Mouse (Mus musculus) 416B (cell line): ENCODE measurements at regions not wholly inside any gene's neighbourhood (a gene's known extent, or its start where the extent isn't known, plus 50 kb on each side); places are given as distances from the start of the nearest gene placed in this dataset.
A peak's percentile ranks its signal among the peaks of the same experiment; 100 is the strongest.

Experiments
- DNase-seq: peaks from one replicate; pipeline ENCODE4 v3.0.0; 2011; ENCODE audit warnings: low read depth

DNA sequence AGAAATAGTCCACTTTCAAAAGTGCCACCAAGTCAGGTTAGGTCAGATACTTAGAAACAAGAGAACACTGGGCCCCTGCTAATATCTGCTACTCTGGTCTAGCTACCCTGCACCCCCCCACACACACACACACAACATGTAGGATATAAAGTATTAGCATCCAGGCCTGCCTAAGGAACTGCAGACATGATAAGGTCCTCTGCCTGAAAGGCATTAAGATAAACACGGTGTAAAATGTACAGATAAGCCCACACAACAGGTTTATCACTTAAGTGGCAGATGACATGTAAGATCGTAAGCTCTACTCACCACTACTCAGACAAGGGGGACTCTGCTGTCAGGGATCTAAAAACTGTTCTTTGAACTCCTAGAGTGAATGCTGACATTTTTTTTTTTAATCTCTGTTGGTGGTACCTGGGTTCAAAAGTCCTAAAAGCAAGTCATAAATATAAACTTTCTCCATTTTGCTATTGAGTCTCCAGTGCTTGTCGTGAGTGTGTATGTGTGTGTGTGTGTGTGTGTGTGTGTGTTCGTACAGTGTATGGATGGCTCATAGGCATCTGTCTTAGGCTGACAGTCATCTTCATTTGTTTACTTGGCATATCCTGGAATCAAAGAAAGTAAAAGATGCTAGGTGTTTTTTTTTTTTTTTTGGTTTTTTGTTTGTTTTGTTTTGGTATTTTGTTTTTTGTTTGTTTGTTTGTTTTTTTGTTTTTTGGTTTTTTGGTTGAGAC, 52.2 kb downstream of the Gm9817 start:
- DNase-seq, result no peak

DNA sequence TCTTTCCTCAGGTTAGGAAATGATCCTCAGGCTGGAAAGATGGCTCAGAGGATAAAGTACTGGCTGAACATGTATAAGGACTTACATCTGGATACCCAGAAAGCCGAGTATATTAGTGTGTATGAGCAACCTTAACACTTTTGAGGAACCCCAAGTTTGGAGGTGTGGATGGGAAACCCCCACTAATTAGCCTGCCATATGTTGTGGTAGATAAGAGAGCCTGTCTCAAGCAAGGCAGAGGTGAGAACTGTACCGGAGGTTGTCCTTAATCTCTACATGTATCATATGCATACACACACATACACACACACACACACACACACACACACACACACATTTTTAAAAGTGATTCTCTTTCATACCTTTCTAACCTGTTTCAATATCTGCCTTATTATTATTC, 62.1 kb downstream of the Gm9817 start:
- DNase-seq, result peak; percentile 11

DNA sequence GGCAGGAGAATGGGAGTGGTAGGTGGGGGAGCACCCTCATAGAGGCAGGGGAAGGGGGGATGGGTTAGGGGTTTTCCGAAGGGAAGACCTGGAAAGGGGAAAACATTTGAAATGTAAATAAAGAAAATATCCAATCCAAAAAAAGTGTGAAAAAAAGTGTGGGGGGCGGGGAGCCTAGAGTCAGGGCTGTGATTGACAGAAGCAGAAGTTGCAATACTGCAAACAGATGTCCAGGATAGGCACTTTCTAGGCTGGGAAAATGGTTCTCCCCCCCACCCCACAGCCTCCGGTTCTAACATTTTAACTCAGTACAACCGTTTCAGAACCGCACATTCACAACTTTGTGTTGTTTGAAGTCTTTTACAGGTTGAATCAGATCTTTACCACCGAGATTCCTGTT, 66.6 kb downstream of the Gm9817 start:
- DNase-seq, result no peak

DNA sequence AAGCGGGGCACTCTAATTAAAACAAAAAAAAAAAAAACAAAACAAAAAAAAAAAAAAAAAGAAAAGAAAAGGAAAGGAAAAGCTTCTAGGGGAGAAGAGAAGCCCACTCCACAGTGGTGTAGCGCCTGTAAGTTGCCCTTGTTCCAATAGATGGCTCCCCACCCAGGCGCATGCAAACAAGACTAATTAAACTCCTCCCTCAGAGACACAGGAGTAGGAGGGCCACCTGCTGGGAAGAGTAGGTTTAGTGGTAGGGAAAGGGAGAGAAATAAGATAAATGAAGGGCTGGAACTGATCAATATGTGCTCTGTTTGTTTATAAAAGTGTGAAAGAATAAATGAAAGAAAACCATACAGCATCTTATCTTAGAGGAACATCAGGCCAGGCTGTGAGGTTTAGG, 77.7 kb downstream of the Gm9817 start:
- peak; percentile 70 for DNase-seq

DNA sequence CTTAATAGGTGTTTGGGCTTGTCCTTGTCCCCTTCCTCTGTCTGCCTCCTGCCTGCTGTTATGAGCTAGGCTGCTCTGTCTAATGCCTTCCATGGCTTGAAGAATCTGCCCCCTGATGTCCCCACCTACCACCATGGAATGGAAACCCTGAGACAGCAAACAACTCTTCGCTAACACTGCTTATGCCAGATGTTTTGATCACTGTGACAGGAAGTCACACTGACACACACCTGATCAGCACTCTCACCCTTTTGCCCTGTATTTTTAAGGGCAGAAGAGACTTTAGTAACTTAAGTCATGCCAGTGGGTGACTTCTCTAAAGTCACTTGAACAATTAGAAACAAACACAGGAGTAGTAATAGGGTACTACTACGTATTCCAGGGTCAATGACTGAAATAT, 78.5 kb downstream of the Gm9817 start:
- no peak for DNase-seq

DNA sequence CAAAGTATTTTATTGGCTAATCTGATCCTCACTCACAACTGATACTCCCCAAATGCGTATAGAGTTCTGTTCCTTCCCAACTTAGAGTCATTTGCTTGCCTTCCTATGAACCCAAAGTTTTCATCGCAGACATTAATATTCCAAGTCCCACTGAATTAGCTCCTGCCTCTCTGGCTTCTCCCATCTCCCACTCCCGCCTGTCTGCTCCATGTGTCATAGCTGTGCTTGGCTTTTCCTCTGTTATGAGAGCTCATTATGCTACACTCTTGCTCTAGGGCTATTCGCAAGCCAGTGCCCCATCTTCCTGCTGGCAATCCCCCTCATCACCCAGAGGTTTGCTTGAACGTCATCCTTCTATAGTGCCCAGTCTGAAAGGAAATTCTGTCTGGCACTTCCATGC, 81.8 kb downstream of the Gm9817 start:
- DNase-seq, result no peak

DNA sequence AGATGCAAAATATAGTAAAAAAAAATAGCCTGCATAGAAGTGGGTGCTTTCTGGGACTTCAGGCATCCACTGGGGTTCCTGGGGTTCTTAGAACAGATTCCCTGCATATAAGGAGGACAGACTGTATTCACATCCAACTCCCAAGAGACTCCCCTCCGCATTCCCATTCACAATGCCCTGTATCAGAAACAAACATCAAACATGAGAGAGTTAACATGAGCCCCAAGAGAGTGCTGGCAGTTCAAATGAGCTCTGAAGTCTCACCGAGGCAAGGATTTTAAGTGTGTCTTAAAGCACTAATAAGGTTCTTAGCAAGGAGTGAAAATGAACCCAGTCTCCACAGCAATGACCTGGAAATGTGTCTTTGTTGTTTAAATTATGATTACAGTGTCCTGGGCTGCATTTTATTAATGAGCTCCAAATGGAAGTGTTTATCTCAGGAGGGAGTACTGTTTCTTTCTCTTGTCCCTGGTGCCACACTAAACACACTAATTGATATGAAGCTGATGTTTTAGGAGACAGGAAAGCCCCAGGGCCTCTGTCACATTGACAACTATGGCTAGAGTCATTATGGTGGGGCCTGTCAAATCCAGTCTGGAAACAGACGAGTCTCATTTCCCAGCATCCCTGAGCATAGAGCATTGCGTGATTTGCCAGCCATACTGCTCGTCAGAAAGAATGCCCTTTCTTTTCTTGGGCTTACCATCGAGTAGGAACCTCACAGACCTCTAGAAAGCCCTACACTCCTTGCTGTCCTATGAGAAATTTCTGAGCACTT, 85.7 kb downstream of the Gm9817 start:
- DNase-seq, result no peak

DNA sequence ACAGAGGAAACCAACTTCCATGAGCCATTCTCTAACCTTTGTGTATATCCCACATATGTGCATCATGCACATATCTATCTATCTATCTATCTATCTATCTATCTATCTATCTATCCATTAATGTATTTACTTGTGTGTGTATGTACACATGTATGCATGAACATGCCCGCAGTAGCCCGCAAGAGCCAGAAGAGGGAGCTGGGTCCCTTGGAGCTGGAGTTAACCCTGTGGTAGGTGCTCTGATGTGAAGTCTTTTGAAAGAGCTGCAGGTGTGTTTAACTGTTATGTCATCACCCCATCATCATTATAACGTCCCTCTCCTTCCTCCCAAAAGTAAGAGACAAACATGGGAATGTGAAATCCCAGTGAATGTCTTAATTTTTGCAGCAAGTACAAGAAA, 86.7 kb downstream of the Gm9817 start:
- peak; percentile 43 for DNase-seq

DNA sequence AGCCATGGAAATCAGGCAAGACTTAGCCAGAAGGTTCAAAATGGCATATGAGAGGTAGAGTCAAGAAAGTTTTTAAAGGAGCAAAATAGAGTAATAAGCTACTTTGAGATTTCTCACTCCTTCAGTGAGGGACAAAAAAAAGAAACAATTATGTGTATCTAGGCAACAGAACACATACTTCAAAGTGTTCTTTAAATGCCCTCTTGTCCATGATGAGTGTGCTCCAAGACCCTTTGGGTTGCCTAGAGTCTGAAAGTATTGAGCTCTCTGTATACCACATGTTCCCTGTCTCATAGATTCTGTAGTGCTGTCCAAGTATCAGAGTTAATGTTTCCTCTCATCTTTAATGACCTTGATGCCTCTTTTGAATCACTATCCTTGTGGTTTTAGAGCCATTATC, 91.2 kb downstream of the Gm9817 start:
- no peak for DNase-seq

DNA sequence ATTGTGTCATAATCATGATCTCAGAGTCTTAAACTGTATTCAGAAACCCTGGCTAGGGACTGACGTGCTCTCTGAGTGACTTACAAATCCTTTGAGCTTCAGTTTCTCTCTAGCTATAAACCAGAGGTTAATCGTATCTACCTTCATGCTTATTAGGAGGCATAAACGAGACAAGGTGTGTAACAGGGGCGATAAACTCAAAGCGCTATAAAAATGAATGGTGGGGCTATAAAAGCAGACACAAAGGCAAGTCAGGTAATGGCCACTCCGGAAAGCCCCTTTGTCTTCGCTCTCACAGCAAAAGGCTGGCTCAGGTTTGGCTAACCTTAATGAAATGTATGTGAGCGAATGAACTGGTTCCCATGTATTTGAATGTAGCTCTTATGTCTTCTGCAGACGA, 94.6 kb downstream of the Gm9817 start:
- DNase-seq, result no peak

DNA sequence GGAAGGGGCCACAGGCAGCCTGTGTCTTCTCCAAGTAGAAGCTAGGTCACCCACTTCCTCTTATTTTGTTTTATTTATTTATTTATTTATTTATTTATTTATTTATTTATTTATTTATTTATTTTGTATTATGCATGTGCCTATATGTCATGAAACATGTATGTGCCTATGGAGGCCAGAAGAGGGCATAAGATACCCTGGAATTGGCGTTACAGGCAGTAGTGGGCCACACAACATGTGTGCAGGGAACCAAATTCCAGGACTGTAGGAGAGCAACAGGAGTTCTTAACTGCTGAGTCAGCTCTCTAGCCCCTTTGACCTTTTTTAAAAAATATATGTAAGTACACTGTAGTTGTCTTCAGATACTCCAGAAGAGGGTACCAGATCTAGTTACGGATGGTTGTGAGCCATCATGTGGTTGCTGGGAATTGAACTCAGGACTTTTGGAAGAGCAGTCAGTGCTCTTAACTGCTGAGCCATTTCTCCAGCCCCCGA, 97.3 kb downstream of the Gm9817 start:
- peak; percentile 57 for DNase-seq

DNA sequence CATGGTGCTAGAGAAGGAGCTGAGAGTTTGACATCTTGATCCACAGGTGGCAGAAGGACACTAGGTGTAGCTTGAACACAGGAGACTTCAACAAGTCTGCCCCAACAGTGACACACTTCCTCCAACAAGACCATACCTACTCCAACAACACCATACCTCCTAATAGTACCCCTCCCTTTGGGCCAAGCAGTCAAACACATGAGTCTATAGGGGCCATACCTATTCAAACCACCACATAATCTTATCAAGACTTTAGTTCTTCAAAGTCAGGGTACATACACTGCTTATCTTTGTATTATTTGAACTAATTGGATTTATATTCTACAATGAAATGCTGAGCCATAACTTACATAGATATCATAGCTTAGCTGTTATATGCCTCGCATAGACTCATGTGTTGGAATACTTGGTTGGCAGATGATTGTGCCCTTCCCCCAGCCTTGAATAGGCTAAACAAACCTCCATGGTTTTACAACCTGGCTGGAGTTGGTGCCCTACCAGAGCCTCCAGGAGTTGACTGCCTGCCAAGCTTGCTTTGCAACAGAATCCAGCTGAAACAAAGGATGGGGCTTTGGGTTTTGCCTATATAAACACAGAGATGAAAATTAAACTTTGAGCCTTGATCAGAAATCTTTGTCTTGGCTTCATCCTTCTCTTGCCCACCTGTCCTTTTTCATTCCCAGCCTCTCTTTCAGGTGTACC, 103.2 kb downstream of the Gm9817 start:
- DNase-seq, result no peak

DNA sequence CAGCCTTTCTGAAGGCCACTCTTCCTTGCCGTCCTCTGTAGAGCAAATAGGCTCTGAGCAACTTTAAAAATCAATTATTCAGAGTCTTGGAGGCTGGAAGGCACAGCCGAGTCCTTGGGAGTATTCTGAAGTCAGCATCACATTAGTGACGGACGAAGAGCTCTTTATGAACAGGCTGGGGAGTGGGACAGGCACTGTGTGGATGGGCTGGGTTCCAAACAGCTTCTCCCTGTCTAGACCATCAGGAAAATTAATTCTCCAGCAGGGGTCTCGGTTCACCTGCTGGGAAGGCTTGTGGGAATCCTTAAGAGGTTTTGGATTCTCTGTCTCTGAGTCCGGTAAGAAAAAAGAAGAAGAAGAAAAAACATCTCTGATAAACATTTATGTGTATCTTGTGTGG, 110.9 kb downstream of the Gm9817 start:
- no peak for DNase-seq

DNA sequence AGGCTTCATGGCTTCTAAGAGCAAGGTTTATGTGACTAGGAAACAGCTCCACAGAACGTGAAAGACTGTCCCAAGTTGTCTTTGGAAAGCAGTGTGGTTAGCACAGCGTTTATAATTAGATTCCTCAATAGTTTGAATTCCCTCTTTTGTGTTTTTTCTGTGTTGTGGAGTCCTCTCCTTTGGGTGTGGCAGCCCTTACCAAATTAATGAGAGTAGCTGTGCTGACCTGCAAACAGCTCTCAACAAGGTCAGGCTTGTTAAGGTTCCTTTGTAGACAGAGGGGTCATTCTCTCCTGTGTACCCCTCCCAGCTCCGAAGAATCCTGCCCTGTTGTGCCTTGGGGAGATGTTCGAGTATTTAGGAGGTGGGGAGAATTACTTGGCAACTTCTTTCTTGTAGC, 111.7 kb downstream of the Gm9817 start:
- no peak for DNase-seq

DNA sequence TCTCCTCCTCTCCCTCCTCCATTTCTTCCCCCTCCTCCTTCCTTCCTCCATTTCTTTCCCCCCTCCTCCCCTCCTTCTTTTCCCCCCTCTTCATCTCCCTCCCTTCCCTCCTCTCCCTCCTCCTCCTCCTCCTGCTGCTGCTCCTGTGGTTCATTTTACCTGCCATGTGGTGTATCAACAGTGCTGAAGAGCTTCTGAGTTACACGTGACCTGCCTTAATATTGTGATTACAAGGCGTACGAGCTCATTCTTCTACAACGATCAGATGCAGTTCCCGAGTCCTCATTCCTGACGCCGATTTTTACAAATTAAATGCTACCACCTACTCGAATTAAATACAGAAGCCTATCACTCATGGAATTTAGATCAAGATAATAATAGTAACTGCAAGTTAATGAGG, 113.6 kb downstream of the Gm9817 start:
- no peak for DNase-seq

DNA sequence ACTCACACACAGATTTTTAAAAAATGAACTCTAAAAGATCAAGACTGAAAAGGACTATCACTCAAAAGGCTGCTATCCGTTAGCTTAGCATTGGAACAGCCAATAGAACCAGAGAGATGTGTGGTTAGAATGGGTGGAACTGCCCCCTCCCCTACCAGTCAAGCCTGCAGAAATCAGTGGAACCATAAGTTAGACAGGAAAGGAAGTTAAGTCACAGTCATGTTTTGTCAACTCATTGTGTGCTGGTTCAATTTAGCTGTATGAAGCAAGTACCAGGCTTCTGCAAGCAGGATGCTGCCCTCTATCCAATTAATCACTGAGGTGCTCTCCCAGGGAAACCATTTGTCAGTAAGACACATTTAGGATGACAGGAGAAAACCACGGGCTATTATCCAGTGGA, 117.1 kb downstream of the Gm9817 start:
- DNase-seq, result peak; percentile 73

DNA sequence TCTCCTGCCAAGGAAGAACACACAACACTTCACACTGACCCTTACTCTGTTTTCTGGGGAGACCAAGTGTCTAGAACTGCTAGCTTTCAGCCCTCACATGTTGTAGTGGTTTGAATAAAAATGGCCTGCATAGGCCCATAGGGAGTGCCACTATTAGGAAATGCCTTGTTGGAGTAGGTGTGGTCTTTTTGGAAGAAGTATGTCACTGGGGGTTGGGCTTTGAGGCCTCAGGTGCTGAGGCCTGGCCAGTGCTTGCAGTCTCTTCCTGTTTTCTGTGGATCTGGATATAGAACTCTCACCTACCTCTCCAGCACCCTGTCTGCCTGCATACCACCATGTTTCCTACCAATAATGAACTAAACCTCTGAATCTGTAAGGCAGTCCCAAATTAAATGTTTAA, 117.9 kb downstream of the Gm9817 start:
- DNase-seq, result no peak

DNA sequence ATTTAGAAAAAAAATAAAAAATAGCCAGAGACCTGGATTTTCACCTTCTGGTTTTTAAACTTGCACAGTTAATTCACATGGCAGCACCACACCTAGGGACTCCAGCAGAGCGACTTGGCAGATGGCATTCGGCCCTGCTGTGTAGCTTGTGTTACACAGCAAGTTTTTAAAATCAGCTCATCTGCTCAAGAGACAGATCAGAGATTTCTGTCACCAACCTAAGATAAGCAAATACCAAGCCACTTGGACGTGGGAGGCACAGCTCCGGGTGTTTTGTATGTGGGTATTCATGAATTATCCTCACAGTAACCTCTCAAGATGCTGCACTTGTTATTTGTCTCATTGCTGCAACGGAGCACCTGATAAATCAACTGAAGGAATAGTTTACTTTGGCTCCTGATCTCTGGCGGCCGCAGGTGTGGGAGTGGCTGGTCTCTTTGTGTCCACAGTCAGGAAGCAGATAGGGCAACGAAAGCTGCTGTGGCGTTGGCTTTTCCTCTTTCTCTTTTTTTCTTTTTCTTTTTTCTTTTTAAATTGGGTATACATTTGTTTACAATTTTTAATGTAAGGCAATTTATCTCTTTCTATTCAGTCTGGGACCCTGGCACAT, 122.1 kb downstream of the Gm9817 start:
- no peak for DNase-seq

DNA sequence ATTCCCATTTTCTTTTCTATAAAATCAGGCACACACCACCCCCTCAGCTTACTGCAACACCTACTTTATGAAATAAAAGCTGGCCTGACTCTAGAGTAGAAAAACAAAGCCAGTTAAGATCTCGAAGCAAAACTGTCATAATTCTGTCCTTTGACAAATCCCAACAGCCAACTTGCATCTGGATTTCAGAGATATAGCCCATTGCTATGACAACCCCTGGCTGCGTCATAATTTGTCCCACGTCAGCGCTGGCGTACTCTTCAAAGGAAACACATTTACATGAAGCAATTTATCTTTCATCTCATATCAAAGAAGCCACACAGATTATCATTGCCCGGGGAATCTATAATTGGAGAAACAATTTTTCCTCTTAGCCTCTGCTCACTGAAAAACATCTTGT, 126.4 kb downstream of the Gm9817 start:
- DNase-seq, result no peak

DNA sequence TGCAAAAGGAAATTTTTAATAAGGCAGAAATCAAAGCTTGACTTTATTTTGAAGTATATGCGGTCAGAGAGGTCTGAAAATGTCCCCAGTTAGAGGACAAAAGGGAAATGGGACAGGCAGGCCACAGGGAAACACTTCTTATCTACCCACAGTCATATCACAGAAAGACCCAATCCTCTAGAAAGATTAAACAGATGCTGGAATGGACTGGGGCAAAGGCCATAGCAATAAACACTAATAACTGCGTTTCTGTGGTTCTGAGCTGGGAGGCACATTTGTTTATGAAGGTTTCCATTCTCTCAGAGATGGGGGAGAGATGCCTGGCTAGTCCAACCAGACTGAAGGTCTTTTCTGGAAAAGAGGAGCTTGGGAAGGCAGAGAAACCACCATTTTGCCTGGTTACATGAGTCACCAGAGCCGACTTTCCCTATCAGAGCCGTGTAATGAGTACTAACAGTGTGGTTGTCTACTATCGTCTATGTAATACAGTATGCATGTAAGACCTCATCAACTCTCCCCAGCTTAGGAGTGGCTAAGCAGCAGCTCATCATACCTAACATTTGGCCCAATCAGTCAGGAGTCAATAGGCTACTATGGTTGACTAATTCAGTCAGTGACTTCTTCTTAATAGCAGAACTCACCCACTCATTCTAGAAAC, 130.2 kb downstream of the Gm9817 start:
- DNase-seq, result no peak

DNA sequence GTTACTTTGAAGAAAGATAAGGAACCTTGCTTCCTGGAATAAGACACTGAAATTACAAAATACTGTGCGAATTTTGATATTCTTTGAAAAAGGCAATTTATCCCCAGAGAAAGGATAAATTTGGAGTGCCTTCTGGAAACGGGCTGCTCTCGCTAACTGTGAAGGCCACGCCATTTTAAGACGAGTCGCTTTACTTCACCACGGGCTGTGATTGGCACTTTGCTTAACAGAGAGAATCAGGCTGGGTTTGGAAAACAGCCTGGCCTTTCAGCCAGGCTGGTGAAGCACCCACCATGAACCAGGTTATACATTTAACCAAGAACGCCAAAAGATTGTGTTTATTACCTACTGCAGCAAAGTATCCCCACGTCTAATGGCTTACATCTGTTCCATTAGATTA, 132.7 kb downstream of the Gm9817 start:
- DNase-seq, result no peak
